In genomic region chr6:134387396-134387795, GRCm38 (mm10) we compare ENCODE assay signal across 14 mouse cellular contexts. TPM values are rescaled to one million over a fixed set of nuclear protein-coding genes. Genes with fewer than 3 reads are reported as not detected.
"Had no signal": no experiment of that assay in that cellular context is flagged by ENCODE, and none has a peak within 500 bp of the region (broad histone marks: within the 10 kb centered on the region; RNA-seq: fewer than 3 reads in every experiment).

No protein-coding gene starts in this region.

- DNase-seq: kidney, adult 9 months; kidney, postnatal 10 days; kidney, postnatal 4 days; left cerebral cortex, postnatal 4 days; lung, adult 18-20 months; thymus, adult 18-20 months; thymus, postnatal 14 days had no signal

RNA-seq across cellular contexts. Expression of gene Bcl2l14, which starts 8.7 kb away (rescaled TPM):
- total RNA-seq: layer of hippocampus, adult 2 months; layer of hippocampus, postnatal 10 days; left cerebral cortex, adult 18-20 months; left cerebral cortex, postnatal 10 days; left cerebral cortex, postnatal 4 days; midbrain, postnatal 0 days had no signal
- polyA plus RNA-seq: liver, adult 2 months; midbrain, postnatal 0 days; neural tube, embryonic 11.5 days had no signal
